Mouse (Mus musculus) spleen, postnatal 10 days (tissue): ENCODE results near the gene Plcb1.

ENCODE experiments used
- DNase-seq, 2 experiments: peaks; one replicate each; pipeline ENCODE4 v3.0.0; 2021 to 2022; ENCODE audit warnings: low spot score in 2 of 2

Gene Plcb1

GRCm38 (mm10) chr2:135067419-135067818 lies 281.6 kb downstream of the Plcb1 start:
- DNase-seq: no peak

GRCm38 (mm10) chr2:135071349-135071748 lies 285.5 kb downstream of the Plcb1 start:
- no peak for DNase-seq

- no peak for DNase-seq
Observed at GRCm38 (mm10) chr2:135072503-135072902, 286.6 kb downstream of the Plcb1 start.

- DNase-seq: no peak
Observed at GRCm38 (mm10) chr2:135073014-135073413, 287.1 kb downstream of the Plcb1 start.

GRCm38 (mm10) chr2:135075375-135075774 lies 289.5 kb downstream of the Plcb1 start:
- no peak for DNase-seq

GRCm38 (mm10) chr2:135092588-135093162 lies 306.8 kb downstream of the Plcb1 start:
- DNase-seq: no peak

- no peak for DNase-seq
Observed at GRCm38 (mm10) chr2:135101292-135101691, 315.4 kb downstream of the Plcb1 start.

GRCm38 (mm10) chr2:135101943-135102342 lies 316.1 kb downstream of the Plcb1 start:
- DNase-seq: no peak

- DNase-seq: no peak
Observed at GRCm38 (mm10) chr2:135106649-135107048, 320.8 kb downstream of the Plcb1 start.

GRCm38 (mm10) chr2:135108607-135109006 lies 322.7 kb downstream of the Plcb1 start:
- no peak for DNase-seq

GRCm38 (mm10) chr2:135114501-135115128 lies 328.7 kb downstream of the Plcb1 start:
- no peak for DNase-seq

- DNase-seq: no peak
Observed at GRCm38 (mm10) chr2:135123057-135123456, 337.2 kb downstream of the Plcb1 start.

GRCm38 (mm10) chr2:135123695-135124343 lies 338.0 kb downstream of the Plcb1 start:
- no peak for DNase-seq

- no peak for DNase-seq
Observed at GRCm38 (mm10) chr2:135140576-135140975, 354.7 kb downstream of the Plcb1 start.

GRCm38 (mm10) chr2:135152289-135152688 lies 366.4 kb downstream of the Plcb1 start:
- no peak for DNase-seq

GRCm38 (mm10) chr2:135153248-135153647 lies 367.4 kb downstream of the Plcb1 start:
- DNase-seq: no peak

GRCm38 (mm10) chr2:135156055-135156454 lies 370.2 kb downstream of the Plcb1 start:
- no peak for DNase-seq

GRCm38 (mm10) chr2:135157961-135158360 lies 372.1 kb downstream of the Plcb1 start:
- no peak for DNase-seq

GRCm38 (mm10) chr2:135161673-135162072 lies 375.8 kb downstream of the Plcb1 start:
- DNase-seq: no peak

GRCm38 (mm10) chr2:135165512-135165911 lies 379.6 kb downstream of the Plcb1 start:
- no peak for DNase-seq

- DNase-seq: no peak
Observed at GRCm38 (mm10) chr2:135175544-135175943, 389.7 kb downstream of the Plcb1 start.

GRCm38 (mm10) chr2:135187659-135188058 lies 401.8 kb downstream of the Plcb1 start:
- no peak for DNase-seq

- no peak for DNase-seq
Observed at GRCm38 (mm10) chr2:135200830-135201229, 415.0 kb downstream of the Plcb1 start.
